Mouse (Mus musculus) embryo, embryonic 10 days (tissue): ENCODE results near the gene Slc35c2.
A peak's percentile ranks its signal among the peaks of the same experiment; 100 is the strongest.

Source experiments
- DNase-seq: peaks from one replicate; pipeline ENCODE4 v3.0.0-alpha.2; 2015; ENCODE audit warnings: low spot score

The Slc35c2 gene

GRCm38 (mm10) chr2:165275124-165275640 lies 12.5 kb downstream of the Slc35c2 start:
- DNase-seq, result peak; percentile 27

DNA sequence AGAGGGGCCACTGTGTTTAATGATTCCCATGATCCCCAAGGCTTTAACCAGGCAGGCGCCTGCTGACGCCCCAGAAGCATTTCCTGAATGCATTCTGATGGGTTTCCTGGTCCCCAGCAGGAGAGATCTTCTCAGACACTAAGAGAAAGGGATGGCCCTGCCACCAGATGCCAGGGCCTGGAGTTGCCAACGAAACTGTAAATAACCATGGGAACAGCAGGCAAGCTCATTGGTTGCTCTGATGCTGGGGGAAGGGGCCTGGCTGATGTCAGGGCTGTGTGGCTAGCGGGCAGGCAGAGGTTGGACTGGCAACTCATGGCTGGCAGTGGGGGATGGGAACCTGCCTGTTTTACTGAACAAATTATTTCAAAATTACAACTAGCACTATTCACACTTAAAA lies 14.1 kb downstream of the Slc35c2 start:
- no peak for DNase-seq

GRCm38 (mm10) chr2:165271326-165271725 lies 16.3 kb downstream of the Slc35c2 start:
- DNase-seq, result no peak

DNA sequence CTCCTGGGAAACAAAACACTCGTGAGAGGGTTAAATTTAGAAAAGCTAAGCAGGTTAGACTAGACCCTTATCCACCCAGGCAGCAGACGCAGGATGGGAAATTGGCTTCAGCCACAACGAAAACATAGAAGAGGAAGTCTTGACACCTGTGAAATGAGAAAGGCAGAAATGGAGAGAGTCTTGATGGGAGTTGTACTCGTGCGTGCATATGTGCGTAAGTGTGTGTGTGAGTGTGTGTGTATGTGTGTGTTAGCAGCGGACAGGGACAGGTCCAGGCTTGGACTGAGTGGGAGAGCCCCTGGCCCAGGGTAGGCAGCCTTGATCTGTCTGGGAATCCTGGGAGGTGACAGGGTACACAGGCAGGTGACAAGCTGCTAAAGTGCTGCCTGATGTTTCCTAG lies 16.8 kb downstream of the Slc35c2 start:
- no peak for DNase-seq

- no peak for DNase-seq
Observed at GRCm38 (mm10) chr2:165266739-165267138, 20.9 kb downstream of the Slc35c2 start.

- no peak for DNase-seq
Observed at GRCm38 (mm10) chr2:165263861-165264260, 23.8 kb downstream of the Slc35c2 start.

- no peak for DNase-seq
Observed at GRCm38 (mm10) chr2:165262274-165262990, 25.2 kb downstream of the Slc35c2 start.

DNA sequence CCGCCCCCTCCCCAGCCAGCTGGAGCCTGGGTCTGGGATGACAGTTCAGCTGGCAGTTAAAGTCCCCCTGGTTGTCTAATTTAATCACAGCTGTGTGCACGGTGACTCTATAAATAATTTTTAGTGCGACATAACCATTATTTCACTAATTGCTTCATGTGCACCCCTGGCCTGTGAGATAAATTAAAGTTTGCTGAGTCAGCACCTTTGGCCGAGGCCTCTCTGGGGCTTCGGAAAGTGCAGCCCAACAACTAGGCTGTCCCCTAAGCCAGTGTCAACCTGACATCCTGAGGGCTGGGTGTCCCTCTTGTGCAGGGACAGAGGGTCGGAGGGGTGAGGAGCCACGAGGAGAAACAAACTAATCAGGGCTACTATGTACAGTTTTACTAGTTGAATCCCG lies 27.8 kb downstream of the Slc35c2 start:
- no peak for DNase-seq

DNA sequence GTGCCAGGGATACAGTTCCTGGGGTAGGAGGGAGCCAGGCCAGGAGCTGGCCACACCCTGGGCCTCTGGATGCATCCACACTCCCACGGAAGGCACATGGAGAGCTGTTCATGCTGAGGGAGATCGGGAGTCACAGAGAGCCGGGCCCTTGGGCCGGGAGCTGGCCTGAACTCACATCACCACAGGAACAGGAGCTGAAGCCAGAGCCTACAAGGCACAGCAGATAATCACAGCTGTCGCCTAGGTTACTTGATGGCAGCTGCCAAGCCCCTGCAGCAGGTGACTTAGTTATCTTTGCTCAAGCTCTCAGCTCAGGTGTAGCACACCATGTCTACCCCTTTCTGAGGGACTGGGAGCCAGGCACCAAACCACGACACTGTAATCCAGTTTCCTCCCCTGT lies 29.3 kb downstream of the Slc35c2 start:
- DNase-seq, result no peak

- DNase-seq, result no peak
Observed at GRCm38 (mm10) chr2:165257151-165257834, 30.4 kb downstream of the Slc35c2 start.

DNA sequence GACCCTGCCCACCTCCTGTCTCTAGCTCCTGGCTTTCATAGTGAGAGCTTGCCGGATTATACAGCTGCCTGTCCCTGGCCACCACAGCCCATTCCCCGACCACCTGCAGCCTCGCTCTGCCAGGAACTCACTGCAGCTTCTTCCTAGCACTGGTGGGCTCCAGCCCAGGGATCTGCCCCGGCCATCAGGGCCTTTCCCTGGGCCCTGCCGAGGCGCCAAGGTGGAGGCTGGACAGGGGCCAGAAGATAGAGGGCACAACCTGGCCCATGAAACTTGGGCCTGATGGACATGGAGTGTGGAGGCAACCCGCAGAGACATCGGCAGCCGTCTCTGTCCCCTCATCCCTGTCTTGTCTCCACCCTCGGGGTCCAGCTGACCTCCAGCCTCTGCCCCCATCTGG lies 31.5 kb downstream of the Slc35c2 start:
- DNase-seq, result no peak

- DNase-seq, result no peak
Observed at GRCm38 (mm10) chr2:165253867-165254266, 33.8 kb downstream of the Slc35c2 start.

DNA sequence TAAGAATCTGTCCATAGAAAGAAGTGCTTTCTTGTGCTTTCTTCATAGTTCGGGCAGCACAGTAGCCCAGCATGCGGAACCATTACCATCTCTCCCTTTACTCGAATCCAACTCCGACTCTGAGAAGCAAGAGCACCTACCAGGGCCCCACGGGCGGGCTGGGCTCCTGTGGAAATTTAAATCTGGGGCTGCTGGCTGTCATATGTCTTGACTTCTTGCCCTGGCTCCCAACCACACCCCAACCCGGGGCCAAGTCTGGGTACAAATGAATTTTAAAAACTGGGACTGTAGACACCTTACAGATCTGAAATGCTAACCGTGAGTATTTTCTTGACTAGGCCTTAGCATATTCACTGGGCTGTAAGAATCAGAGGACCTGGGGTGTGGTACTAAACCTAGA lies 34.4 kb downstream of the Slc35c2 start:
- DNase-seq, result no peak

DNA sequence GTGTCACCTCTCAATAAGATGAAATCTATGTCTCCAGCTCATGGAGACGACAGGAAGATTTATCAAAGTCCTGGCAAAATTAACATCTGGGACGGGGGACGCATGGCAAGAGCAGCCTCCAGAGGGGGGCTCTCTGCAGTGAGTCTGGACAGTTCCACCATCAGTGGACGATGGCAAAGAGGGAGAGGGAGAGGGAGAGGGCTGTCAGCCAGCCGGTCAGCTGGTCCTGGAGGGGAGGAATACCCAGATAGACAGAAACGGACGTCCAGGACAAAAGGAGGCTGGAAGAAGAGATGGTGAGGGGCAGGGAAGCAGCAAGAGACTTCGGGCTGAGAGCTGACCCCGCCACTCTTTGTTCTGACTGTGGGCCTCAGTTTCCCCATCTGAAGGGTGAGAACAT lies 34.9 kb downstream of the Slc35c2 start:
- no peak for DNase-seq

DNA sequence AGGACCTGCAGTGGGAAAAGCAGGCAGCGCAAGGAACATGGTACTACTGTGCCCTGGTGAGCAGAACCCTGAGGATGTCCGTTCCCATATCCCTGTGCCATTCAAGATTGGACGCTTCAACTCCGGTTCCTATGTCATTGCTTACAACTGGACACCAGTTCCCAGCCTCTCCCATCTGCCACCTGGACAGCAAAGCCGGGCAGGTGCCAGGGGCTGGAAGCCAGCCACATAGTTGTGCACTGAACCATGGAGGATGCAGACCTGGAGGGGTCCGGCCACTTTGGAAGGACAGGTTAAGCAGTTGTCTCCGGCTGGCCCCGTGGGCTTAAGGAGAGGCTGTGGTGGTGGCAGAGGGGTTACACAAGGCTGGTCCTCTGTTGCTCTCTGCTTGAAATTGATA lies 35.3 kb downstream of the Slc35c2 start:
- DNase-seq, result no peak

DNA sequence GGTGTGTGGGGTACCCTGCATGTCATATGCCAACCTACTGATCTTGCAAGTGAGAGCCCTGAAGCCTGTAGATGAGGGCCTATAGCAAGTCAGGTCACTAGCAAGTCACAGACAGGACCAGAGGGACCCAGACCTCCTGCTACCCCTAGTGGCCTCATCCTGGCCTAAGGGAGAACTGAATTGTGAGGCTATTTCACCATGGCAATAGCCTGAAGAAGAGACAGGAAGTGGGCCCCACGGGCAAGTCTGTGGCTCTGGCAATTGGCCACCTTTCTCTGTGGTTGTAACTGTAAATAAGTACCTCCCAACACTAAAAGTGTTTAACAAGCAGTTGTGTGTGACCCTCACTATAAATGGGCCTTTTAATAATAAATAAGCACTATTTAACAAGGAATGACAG lies 36.8 kb downstream of the Slc35c2 start:
- DNase-seq, result no peak

GRCm38 (mm10) chr2:165248967-165249366 lies 38.7 kb downstream of the Slc35c2 start:
- peak; percentile 35 for DNase-seq

- DNase-seq, result no peak
Observed at GRCm38 (mm10) chr2:165246349-165246748, 41.3 kb downstream of the Slc35c2 start.

DNA sequence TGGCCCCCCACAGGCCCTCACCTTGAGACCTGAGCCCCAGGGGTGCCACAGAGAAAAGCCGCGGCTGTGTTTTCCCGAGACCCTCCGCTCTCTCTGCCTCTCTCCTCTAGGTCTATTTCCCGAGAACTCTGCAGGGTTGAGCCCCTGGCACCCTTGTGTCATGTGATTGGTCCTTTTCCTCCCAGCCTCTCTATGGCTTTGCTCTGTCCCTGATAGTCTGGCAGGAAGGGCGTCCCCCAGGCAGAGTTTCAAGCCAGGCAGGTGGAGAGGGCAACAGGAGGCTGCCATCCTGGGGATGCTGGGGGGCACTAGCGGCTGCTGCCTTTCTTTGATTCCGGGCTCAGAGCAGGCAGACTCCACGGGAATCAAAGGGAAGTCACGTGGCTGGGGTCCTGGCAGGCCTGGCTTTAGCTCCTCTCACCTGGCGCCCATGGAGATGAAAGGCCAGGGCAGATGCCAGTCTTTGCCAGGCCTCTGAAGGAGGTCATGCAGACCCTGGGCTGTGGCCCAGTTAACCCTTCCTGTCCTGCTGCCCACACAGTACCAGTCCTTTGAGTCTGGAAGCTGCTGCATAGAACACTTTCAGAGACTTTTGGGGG lies 44.4 kb downstream of the Slc35c2 start:
- DNase-seq, result no peak

DNA sequence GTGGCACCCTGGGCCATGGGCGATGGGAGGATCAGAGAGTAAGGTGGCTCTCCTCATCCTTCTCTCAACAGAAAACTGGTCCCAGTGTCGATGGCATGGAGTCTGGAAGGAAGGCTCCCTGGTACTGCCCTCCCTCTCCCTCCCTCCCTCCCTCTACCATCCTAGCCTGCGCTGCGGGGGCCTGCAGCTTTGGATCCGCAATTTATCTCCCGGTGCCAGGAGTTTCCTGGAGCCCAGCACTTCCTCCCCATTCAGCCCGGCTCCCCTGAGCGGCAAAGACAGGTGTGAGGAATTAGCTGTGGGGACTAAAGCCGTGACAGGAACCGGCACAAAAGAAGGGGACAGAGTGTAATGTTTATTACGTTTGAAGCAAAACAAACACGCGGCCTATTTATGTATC lies 45.1 kb downstream of the Slc35c2 start:
- no peak for DNase-seq

GRCm38 (mm10) chr2:165241786-165242185 lies 45.9 kb downstream of the Slc35c2 start:
- DNase-seq, result no peak

GRCm38 (mm10) chr2:165240371-165240770 lies 47.3 kb downstream of the Slc35c2 start:
- no peak for DNase-seq

- peak; percentile 51 for DNase-seq
Observed at GRCm38 (mm10) chr2:165239533-165240144, 48.0 kb downstream of the Slc35c2 start.
